Comparison of ENCODE assay signal across 7 mouse cellular contexts in the genomic region with DNA sequence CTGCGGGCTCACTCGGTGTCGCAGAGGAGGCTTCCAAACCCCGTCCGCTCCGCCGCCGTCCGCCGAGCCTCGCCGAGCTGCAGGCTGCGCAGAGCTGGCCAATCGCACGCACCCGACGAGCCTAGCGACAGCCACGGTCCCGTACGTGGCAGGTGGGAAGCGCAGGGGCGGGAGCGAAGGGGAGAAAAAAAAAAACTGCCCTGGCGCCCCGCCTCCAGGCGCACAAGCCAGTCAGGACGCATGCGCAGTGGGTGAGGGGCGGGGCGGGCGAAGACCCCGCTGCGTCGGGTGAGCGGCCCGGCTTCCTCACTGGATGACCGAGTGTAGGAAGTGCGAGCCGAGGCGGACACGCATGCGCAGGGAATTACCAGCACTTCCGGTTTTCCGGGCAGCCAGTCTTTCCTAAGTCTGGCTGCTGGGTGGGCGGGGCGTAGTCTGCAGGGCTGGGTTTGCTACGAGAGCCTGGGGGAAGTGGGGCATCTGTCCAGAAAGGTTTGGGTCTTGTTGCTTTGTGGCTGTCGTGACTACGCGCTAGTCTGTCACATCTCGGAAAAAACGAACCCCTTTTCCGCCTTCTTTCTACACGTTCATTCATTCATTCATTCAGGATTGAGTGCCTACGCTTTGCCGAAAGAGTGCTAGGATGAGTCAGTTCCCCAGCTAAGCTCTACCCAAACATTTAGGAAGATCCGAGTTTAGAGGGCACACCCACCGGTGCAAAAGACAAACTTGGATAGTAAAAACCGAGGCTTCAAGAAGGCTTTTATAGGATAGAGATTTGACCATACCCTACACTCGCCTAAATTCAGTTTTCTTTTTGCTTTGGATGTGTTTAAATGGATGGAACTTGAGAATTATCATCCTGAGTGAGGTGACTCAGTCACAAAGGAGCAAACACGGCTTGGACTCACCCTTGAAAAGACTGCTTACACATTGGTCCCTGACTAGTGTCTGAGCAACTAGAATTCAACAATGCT. TPM values are rescaled to one million over a fixed set of nuclear protein-coding genes. Genes with fewer than 3 reads are reported as not detected.
DNase-seq lines count a peak whose midpoint lies in the region; ATAC-seq lines count a peak whose summit lies in the region.

TSS of gene Tfg (minus strand) at position 227 of the 977 bp plus-strand sequence.

- H3K4me1 ChIP-seq in intestine, embryonic 15.5 days (replicated peaks) = 0 out of 2 replicates have a peak, but pooled peaks cover 2% of the 10 kb centered on the region
- H3K4me1 ChIP-seq in midbrain, embryonic 10.5 days = peaks cover 18% of the 10 kb centered on the region

- no peaks in the 10 kb centered on the region for H3K9me3 ChIP-seq in intestine, embryonic 15.5 days
- no peaks in the 10 kb centered on the region for H3K9me3 ChIP-seq in midbrain, embryonic 10.5 days (replicated peaks)

- intact Hi-C loops in gastrocnemius, postnatal 36 days (cut with DNase I) = no loop called here
- intact Hi-C loops in left cerebral cortex, postnatal 25 days (cut with DNase I) = no loop called here

- under 1% methylated on average over 62 of the region's 62 CpGs for WGBS in intestine, embryonic 15.5 days
- under 1% methylated on average over 62 of the region's 62 CpGs for WGBS in midbrain, embryonic 10.5 days

- no peaks in the 10 kb centered on the region for H3K27me3 ChIP-seq in intestine, embryonic 15.5 days (replicated peaks)
- no peaks in the 10 kb centered on the region for H3K27me3 ChIP-seq in midbrain, embryonic 10.5 days (ENCODE audit: low read depth, poor library complexity, severe bottlenecking)

- ATAC-seq in intestine, embryonic 15.5 days = peak; percentile 93

- H3K36me3 ChIP-seq in intestine, embryonic 15.5 days = no peaks in the 10 kb centered on the region
- peaks cover 9% of the 10 kb centered on the region for H3K36me3 ChIP-seq in midbrain, embryonic 10.5 days

- DNase-seq in adrenal gland, adult 2 months = peak; percentile 99
- DNase-seq in embryo, embryonic 11.5 days (ENCODE audit: low read depth, low spot score) = peak; percentile 99
- peak; percentile 97 to 99 for DNase-seq in gastrocnemius, postnatal 36 days
- DNase-seq in left cerebral cortex, postnatal 25 days (ENCODE audit: low spot score in 2 of 2) = peak; percentile 99
- DNase-seq in midbrain, embryonic 10.5 days (ENCODE audit: low spot score) = peak; percentile 100
- DNase-seq in right cerebral cortex, postnatal 4 days = peak; percentile 99

- H3K4me2 ChIP-seq in intestine, embryonic 15.5 days (replicated peaks) = peak within 1 kb of the TSS; percentile 64

- H3K4me3 ChIP-seq in intestine, embryonic 15.5 days (replicated peaks) = peak within 1 kb of the TSS; percentile 70
- H3K4me3 ChIP-seq in midbrain, embryonic 10.5 days = peak within 1 kb of the TSS; percentile 92

- H3K27ac ChIP-seq in intestine, embryonic 15.5 days = peak within 1 kb of the TSS; percentile 92
- H3K27ac ChIP-seq in midbrain, embryonic 10.5 days (replicated peaks) = peak within 1 kb of the TSS; percentile 98

- peak within 1 kb of the TSS; percentile 77 for H3K9ac ChIP-seq in intestine, embryonic 15.5 days

RNA-seq across cellular contexts. Expression of gene Tfg, which starts in this region (rescaled TPM):
- 10 to 100 TPM; 59.9 to 76.9 TPM for total RNA-seq in adrenal gland, adult 2 months (2021)
- polyA plus RNA-seq in adrenal gland, adult 2 months (2012; rRNA removed) = 106 and 121 TPM in 2 replicates
- 10 to 100 TPM; 41.1 to 42.7 TPM for total RNA-seq in gastrocnemius, postnatal 36 days (2021)
- polyA plus RNA-seq in intestine, embryonic 15.5 days (2015; fragmentation: Nextera tagmentation; extraction: Ambion mirVana) = 225 and 226 TPM in 2 replicates
- total RNA-seq in left cerebral cortex, postnatal 25 days (2021) = 10 to 100 TPM; 55.1 to 56.9 TPM
- 202 and 203 TPM in 2 replicates for polyA plus RNA-seq in midbrain, embryonic 10.5 days (2016; fragmentation: Nextera tagmentation; extraction: Ambion mirVana)

Comparison
In these comparisons a context has a peak if more than half of its experiments do, and no peak if none do; other contexts are left out.
1. Peak in every context shown above with its lines: DNase-seq, ATAC-seq, H3K4me3 ChIP-seq and H3K27ac ChIP-seq.